Mouse (Mus musculus) megakaryocyte, embryonic 14.5 days (primary cell): Measurements from ENCODE around the gene Idi2. TPM values are rescaled to one million over a fixed set of nuclear protein-coding genes. Genes with fewer than 3 reads are reported as not detected.
A peak's percentile ranks its signal among the peaks of the same experiment; 100 is the strongest.
"Not testable (repeated sequence)": the region's sequence is repeated elsewhere in the genome, so short reads cannot be mapped to it uniquely, and the experiment has no call there.

Experiments
- H3K27me3 ChIP-seq: replicated peaks from 2 replicates; pipeline ENCODE3; 2012; ENCODE audit warnings: inconsistent platforms
- H3K36me3 ChIP-seq: replicated peaks from 2 replicates; pipeline ENCODE3; 2012; ENCODE audit warnings: low read length, inconsistent platforms, mixed read lengths
- H3K4me1 ChIP-seq: 2 replicates; pipeline ENCODE4 v1.6.1; 2012; ENCODE audit warnings: inconsistent platforms
- H3K4me3 ChIP-seq: replicated peaks from 2 replicates; pipeline ENCODE3; 2012; ENCODE audit warnings: moderate library complexity, mild to moderate bottlenecking, inconsistent platforms
- H3K9me3 ChIP-seq: 2 replicates; pipeline ENCODE4 v1.6.1; 2012; ENCODE audit warnings: inconsistent platforms
- FLI1 ChIP-seq: IDR thresholded peaks from 2 replicates; pipeline ENCODE4 v1.6.1; 2012; ENCODE audit warnings: low read length, inconsistent platforms, mixed read lengths
- GATA1 ChIP-seq: IDR thresholded peaks from 3 replicates; pipeline ENCODE4 v1.6.1; 2012; ENCODE audit warnings: mixed read lengths, low read length, inconsistent platforms, borderline replicate concordance
- polyA plus RNA-seq: library from polyadenylated mRNA; stranded (reverse); fragments of >175 nt; gene quantifications from 2 replicates; pipeline ENCODE4 v1.2.3, GENCODE M21; 2012; ENCODE audit warnings: low replicate concordance; ENCODE audit not compliant: insufficient read depth

The Idi2 gene
- polyA plus RNA-seq, 1 experiment = 0.09 TPM

GRCm38 (mm10) chr13:8965224-8965623 lies 12.6 kb downstream of the Idi2 start:
- TF ChIP-seq GATA1 (no peak), FLI1 (no peak)
- Histone ChIP-seq H3K36me3 (peaks cover 40% of the 10 kb centered on the region), H3K4me1 (peaks cover 79% of the 10 kb centered on the region), H3K27me3 (no peaks in the 10 kb centered on the region), H3K4me3 (no peak overlapping the region), H3K9me3 (no peaks in the 10 kb centered on the region)

- peaks cover 64% of the 10 kb centered on the region for H3K36me3 ChIP-seq
Observed at GRCm38 (mm10) chr13:8967742-8968141, 15.1 kb downstream of the Idi2 start.

GRCm38 (mm10) chr13:8972369-8972768 lies 19.7 kb downstream of the Idi2 start:
- Histone ChIP-seq H3K36me3 (peaks cover 93% of the 10 kb centered on the region), H3K4me3 (no peak overlapping the region), H3K27me3 (no peaks in the 10 kb centered on the region), H3K4me1 (peaks cover 85% of the 10 kb centered on the region), H3K9me3 (no peaks in the 10 kb centered on the region)
- no peak for TF ChIP-seq FLI1
- TF ChIP-seq GATA1 = no peak

More at GRCm38 (mm10) chr13:8967742-8968141, 15.1 kb downstream of the Idi2 start:
- no peak for TF ChIP-seq GATA1
- TF ChIP-seq FLI1 = no peak
- no peaks in the 10 kb centered on the region for H3K27me3 ChIP-seq
- H3K4me3 ChIP-seq = peak overlapping the region; percentile 78
- H3K4me1 ChIP-seq = peaks cover 74% of the 10 kb centered on the region
- no peaks in the 10 kb centered on the region for H3K9me3 ChIP-seq

GRCm38 (mm10) chr13:8972972-8973371 lies 20.3 kb downstream of the Idi2 start:
- H3K4me1 ChIP-seq = peaks cover 83% of the 10 kb centered on the region
- H3K36me3 ChIP-seq = peaks cover 97% of the 10 kb centered on the region
- TF ChIP-seq GATA1 = no peak
- TF ChIP-seq FLI1 = no peak
- no peaks in the 10 kb centered on the region for H3K9me3 ChIP-seq
- no peaks in the 10 kb centered on the region for H3K27me3 ChIP-seq
- H3K4me3 ChIP-seq = no peak overlapping the region

DNA sequence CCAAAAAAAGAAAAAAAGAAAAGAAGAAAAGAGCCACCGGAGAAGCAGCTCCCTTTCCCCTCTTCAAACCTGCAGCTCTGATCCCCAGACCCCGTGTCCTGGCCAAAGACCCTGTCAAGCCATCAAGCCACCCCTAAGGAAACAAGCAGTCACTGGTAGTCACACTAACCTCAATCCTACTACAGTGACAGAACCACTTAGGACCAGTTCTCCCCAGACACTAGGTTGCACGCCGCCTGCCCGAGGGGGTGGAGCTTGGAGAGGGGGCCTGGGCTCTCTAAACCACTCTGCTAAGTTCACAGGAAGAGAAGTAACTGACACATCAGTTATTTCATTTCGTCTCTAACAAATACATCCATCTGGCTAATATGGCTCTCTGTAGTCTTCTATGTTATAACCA lies 39.6 kb downstream of the Idi2 start:
- Histone ChIP-seq H3K9me3 (no peaks in the 10 kb centered on the region), H3K4me1 (peaks cover 61% of the 10 kb centered on the region)

GRCm38 (mm10) chr13:8995159-8995989 lies 42.7 kb downstream of the Idi2 start:
- Histone ChIP-seq H3K27me3 (no peaks in the 10 kb centered on the region), H3K4me3 (peak overlapping the region; percentile 99), H3K36me3 (peaks cover 26% of the 10 kb centered on the region), H3K9me3 (no peaks in the 10 kb centered on the region), H3K4me1 (peaks cover 44% of the 10 kb centered on the region)
- no peak for TF ChIP-seq FLI1

More for the DNA sequence above, 39.6 kb downstream of the Idi2 start:
- TF ChIP-seq GATA1 (no peak), FLI1 (no peak)
- H3K27me3 ChIP-seq = no peaks in the 10 kb centered on the region
- H3K4me3 ChIP-seq = no peak overlapping the region
- peaks cover 57% of the 10 kb centered on the region for H3K36me3 ChIP-seq

DNA sequence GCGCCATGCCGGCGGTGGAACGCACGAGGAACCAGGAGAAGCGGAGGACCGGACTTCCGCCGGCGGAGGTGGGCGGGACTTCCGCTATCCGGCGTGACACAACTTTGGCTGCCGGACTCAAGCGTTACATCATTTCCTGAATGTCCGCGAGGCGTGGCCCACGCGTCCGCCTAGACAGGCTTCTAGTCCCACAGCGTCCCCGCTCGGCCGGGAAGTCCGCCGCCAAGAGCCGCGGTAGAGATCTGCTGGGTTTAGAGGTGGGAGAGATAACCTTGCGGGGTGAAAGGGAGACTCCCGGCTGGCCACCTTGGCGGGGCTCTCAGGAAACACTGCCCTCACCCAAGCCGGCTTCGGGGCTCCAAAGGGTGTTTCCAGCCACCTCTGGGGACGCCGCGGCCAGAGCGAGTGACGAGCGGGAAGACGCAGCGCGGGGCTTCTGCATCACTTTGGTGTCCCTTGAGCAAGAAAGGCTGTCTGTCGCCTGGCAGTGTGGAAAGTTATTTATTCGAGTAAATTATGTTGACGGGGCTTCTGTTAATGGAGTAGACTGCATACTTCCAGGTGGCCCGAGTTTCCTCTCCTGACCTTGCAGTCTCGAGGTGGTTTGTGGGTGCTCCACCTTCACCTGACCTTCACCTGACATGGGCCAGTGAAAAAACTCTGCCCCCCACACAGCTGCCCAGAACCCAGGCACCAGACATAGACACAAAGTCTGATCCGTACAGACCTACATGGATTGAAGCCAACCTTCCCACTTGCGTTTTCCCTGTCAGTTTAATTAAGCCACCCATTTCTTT lies 43.5 kb downstream of the Idi2 start, which contains the start of gene Gtpbp4:
Gene Gtpbp4 (minus strand): TSS at position 94 of the 797 bp plus-strand sequence.
- TF ChIP-seq FLI1 (peak; percentile 91), GATA1 (no peak)
- H3K4me1 ChIP-seq = peaks cover 36% of the 10 kb centered on the region
- no peaks in the 10 kb centered on the region for H3K9me3 ChIP-seq
- H3K36me3 ChIP-seq = peaks cover 18% of the 10 kb centered on the region
- peak within 1 kb of the TSS; percentile 99 for H3K4me3 ChIP-seq
- no peaks in the 10 kb centered on the region for H3K27me3 ChIP-seq

GRCm38 (mm10) chr13:8997221-8997620 lies 44.6 kb downstream of the Idi2 start:
- not testable (repeated sequence) for H3K36me3 ChIP-seq, H3K9me3 ChIP-seq, H3K4me3 ChIP-seq, H3K27me3 ChIP-seq
- H3K4me1 ChIP-seq = peaks cover 32% of the 10 kb centered on the region

- H3K4me3 ChIP-seq = no peak overlapping the region
- no peaks in the 10 kb centered on the region for H3K9me3 ChIP-seq
- H3K4me1 ChIP-seq = peaks cover 14% of the 10 kb centered on the region; the same call in 1 of the 2 replicates
- no peaks in the 10 kb centered on the region for H3K36me3 ChIP-seq
- H3K27me3 ChIP-seq = no peaks in the 10 kb centered on the region
- TF ChIP-seq GATA1 (no peak), FLI1 (no peak)
Observed at GRCm38 (mm10) chr13:8999464-8999863, 46.8 kb downstream of the Idi2 start.

DNA sequence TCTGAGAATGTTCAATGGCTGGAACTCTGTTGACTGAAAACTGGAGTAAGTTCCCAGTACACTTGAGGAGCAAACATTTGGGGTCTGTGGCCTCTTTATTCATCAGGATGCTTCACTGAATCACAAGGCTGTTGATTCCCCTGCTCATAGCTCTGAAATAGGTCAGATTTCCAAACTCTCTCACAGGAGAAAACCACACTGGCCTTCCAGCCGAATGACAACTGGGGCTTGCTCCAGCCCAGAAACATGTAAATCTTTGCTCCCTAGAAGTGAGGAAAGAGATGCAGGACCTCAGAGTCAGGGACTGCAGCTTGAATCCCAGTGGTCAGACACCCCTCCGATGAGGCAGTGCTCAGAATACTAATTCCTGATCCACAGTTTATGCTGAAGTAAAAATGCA lies 50.6 kb downstream of the Idi2 start:
- Histone ChIP-seq H3K9me3 (peaks cover 9% of the 10 kb centered on the region), H3K4me3 (no peak overlapping the region), H3K27me3 (no peaks in the 10 kb centered on the region), H3K36me3 (peaks cover 7% of the 10 kb centered on the region), H3K4me1 (peaks cover 5% of the 10 kb centered on the region; the same call in 1 of the 2 replicates)
- TF ChIP-seq FLI1 (no peak), GATA1 (no peak)

Other genes with a start within 250 kb of the Idi2 start
- gene Wdr37, start 81.0 kb upstream of the Idi2 start, polyA plus RNA-seq = 2.1 and 4.7 TPM in 2 replicates
- gene Idi1, start 67.4 kb upstream of the Idi2 start, polyA plus RNA-seq = 5.3 and 21.0 TPM in 2 replicates
- gene Gm9745, start 4.6 kb upstream of the Idi2 start, polyA plus RNA-seq = not detected in 2 replicates
- 2.9 TPM in 1 of 2 replicates, not detected in the other for gene Gtpbp4, start 43.2 kb downstream of the Idi2 start, polyA plus RNA-seq
- gene Larp4b, start 141.0 kb downstream of the Idi2 start, polyA plus RNA-seq = 11.9 and 15.7 TPM in 2 replicates